Mouse (Mus musculus) R1 (cell line): ENCODE data around the gene Pip5kl1.
A peak's percentile ranks its signal among the peaks of the same experiment; 100 is the strongest.

Experiments
- DNase-seq: peaks from one replicate; pipeline ENCODE4 v3.0.0-alpha.2; 2018; ENCODE audit warnings: low read depth, low spot score

Pip5kl1 gene

DNA sequence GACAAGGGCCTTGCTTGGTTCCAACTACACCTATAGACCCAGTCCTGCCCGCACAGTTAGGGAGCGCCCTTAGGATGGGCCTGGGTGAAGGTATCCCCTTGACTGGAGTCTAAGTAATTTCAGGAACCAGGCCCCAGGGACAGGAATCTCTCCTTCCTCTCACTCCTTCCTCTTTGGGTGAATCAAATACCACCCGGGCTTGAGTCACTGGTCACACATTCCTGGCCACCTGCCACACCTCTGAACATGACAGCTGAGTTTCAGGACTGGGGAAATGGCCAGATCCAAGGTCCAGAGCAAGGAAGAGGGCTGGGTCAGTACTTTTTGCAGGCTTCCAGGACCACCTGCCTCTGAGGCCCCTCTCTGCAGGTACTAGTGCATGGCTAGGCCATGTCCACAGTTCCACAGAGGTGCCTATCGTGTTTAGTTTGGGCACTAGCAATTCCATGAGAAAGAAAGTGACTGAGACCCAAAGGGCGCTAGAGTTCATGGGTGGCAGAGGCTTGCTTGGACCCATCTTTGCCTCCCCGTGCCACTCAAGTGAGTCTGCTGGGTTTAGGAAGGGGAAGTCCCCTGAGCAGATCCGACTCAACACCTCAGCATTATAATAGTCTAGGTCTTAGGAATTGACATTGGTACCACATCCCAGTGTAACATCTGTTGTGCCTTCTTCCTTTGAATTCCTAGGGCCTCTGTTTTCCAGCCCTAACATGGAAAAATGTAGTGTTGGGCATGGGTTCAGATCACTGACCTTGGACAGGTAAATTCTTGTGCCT is 26.4 kb upstream of the Pip5kl1 start:
- no peak for DNase-seq

DNA sequence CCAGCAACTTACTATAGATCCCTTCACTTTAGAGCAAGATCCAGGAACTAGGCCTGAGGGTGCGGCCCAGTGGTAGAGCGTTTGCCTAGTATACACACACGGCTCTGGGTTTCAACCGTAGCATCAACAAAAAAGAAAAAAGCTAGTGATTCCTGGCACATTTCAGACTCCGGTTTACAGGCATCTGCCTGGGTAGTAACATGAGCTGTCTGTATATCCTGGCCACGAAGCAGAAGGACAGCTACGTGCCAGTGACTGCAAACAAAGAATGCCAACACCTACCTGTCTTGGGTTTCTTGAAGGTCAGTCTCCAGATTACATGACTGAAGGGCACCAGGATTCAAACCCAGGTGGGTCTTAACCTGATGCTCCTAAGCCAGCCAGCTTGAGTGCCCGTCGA is 25.4 kb upstream of the Pip5kl1 start:
- DNase-seq: no peak

DNA sequence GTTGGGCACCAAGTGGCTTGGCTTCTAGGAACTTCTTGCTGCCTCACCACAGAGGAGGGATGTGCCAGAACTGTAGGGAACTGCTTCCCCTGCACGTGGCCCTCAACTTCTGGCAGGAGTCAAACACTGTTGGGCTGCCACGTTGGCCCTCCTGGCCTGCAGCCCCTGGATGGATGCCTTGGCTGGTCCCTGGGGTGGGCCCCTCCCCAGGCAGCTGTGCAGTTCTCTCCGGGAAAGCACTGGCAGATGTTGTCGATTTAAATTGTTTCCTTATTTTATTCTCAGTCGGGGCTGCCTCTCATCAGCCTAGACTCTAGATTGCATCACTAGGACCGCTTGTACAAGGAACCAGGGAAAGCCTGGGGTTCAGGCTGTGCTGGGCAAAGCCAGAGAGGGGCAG is 24.8 kb upstream of the Pip5kl1 start:
- DNase-seq: no peak

DNA sequence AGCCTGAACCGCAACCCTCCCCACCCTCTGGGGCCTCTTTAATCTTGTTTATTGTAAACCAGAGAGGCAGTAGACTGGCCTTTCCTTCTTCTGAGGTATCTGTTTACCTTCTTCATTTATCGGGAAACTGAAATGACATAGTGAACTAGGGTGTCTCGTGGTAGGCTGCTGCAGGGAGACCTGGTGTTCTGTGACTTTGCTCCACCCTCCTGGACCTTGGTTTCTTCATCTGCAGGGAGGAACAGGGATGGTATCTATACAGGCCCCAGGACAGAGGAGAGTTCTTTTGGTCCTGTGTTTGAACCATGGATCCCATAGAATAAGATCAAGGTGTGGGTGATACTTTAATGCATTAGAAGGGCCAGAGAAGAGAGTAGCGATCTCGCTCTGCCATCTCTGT is 23.4 kb upstream of the Pip5kl1 start:
- DNase-seq: no peak

DNA sequence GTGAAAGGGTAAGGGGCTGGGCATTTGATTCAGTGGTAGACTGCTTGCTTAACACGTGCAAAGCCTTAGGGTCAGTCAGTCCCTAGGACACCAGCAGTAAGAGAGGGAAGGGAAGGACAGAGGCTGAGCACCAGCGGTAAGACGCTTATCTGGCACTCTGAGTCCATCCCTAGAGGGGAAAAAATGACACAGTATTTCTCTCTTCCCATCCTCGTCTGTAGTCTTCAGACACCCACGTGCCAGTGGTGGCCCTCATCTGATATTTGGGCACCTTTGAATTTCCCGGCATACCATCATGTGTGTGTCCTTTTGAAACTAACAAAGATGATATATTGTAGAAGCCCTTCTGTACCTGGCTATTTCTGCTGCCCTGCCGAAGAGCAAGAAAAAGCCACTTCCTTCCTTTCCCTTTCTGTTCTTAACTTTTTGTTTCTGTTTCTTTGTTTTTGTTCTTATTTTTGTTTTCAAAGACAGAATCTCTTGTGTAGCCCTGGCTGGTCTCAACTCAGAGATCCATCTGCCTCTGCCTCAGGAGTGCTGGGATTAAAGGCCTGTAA is 20.9 kb upstream of the Pip5kl1 start:
- DNase-seq: no peak

DNA sequence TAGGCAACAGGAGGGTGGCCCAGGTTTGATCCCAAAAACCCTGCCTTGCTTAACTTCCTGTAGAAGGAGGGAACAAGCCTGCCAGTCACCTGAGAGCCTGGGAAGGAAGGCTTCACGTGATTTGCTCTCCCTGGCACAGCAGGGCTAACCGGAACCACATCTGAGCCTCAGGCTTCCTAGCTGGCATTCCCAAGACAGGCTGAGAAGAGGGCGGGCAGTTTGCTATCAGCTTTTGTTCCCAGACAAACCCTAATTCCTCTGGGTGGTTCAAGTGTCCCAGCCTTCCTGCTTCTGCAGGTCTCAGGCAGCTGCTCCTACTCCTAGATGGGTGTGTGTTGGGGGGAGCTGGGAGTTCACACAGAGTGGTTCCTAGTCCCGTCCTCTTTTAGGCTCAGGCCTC is 19.1 kb upstream of the Pip5kl1 start:
- peak; percentile 79 for DNase-seq

DNA sequence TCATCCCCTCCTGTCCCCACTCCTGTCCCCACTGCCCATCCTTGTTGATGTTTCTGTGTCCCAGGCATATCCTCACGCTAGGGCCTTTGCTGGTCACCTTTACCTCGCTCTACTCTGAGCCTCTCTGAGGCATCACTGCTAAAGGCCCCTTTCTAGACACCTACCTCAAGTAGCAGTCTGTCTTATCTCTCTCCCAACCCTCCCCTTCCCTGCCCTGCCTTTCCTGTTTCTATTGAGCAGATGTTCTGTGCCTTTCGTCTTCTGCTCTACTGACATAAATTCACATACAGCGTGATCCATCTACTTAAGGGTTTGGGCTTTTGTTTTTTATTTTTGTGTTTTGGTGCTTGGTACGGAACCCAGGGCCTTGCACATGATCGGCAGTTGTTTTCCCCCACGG is 18.6 kb upstream of the Pip5kl1 start:
- no peak for DNase-seq

DNA sequence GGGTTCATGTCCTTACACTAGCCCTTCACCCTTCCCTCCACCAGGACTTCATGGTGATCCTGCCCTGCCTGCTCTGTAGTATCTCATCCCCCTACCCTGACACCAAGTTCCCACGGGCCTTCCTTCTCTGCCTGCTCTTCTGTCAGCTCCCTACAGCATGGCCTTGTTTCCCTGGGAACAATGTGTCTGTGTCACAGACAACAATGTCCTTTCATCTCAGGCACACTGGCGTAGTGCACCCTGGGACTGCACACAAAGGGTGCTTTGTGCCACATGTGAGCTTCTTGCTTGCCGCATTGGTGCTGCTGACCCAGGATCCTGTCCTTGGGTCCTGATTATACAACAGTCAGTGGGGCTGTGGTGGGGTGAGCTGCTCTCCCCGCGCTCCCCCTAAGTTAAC is 15.0 kb upstream of the Pip5kl1 start:
- no peak for DNase-seq

DNA sequence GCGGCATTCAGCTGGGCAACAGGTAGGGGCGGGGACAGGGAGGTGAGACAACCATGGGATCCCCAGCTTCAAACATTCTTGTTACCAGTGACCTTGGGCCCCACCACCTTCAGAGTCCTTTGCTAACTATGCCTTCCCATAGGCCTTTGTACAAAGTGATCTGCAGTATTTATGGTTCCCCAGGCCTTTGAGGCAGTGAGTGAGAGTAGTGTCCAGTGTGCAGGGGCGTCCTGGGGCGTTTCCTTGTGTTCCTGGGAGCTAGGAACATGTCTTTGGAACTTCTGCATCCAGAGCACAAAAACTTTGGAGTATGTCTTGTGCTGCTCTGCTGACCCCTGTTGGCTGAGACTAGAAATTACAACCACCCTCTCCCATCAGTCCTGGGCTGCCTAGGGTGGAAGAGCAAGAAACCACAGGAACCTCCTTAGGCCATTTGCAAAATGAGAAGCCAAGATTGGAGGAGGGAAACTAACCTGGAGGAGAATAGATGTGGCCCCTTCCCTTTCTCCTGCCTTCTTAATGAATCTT is 8.0 kb upstream of the Pip5kl1 start:
- DNase-seq: peak; percentile 83

DNA sequence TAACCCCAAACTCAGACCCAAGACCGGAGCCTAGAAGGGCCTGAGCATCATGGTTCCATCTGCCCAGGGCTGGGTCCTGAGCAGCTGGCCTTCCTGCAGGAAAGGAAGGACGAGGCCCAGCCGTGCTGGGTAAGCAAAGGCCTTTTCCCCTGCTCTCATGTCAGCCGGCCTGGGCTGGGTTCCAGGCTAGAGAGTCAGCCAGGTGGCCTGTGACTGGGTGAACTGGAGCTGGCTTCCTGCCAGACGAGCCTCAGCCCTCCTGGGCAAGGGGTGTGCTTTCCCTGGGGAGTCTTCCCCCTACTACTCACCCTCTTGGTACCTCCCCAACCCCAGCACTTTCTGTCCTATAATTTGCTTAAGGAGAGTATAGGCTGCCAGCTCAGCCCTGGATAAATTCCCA is 6.4 kb upstream of the Pip5kl1 start:
- no peak for DNase-seq

DNA sequence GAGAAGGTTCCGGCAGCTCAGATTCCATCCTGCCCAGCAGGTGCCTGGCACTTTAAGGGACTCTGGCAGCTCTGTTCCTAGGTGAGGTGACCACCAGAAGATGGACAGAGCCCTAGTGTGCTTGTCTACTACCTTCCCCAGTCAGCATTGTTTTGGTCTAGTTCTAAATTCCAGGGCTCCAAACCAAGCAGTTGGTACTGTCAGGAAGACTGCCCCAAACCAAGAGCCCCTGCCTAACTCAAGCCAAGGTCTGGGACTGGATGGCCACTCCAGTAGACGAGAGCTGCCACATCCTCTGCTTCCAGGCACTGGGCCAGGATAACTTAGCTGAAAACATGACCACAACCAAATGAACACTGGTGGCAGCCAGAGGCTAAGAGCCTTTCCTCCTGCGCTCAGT is 5.7 kb upstream of the Pip5kl1 start:
- DNase-seq: no peak

DNA sequence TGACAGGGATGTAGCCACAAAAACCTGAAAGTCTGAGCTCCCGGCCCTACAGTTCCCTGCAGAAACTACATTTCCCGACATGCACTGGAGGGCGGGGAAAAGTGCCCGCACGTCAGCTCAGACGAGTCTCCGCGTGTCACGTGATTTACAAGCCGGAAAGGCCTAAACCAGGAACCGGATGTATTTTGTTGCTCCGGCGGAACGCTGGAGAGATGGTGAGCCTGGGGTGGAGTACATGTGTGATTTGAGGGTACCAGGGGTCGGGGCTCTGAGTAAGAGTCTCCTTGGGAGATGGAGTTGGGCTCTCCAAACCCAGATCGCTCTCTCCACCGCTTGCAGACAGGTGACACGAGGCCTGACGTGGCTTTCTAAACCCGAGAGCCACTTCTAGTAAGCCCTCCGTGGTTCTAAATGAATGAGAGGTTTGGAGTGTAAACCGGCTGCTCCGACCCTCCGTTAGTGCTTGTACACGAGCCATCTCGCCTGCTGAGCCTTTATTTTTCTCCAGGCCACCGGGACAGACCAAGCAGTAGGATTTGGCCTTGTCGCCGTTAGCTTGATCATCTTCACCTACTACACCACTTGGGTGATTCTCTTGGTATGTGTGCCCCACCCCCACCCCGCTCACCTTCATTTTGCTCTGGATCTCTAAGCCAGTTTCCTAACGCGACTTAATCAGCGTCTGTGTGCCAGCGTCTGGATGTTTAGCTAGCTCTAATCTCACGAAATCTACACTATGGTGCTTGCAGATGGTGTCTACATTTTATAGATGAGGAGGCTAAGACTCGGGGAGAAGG is 3.7 kb upstream of the Pip5kl1 start, which contains the start of gene Dpm2:
TSS of gene Dpm2 (plus strand) at position 161 of the 797 bp plus-strand sequence.
- DNase-seq: peak; percentile 97

DNA sequence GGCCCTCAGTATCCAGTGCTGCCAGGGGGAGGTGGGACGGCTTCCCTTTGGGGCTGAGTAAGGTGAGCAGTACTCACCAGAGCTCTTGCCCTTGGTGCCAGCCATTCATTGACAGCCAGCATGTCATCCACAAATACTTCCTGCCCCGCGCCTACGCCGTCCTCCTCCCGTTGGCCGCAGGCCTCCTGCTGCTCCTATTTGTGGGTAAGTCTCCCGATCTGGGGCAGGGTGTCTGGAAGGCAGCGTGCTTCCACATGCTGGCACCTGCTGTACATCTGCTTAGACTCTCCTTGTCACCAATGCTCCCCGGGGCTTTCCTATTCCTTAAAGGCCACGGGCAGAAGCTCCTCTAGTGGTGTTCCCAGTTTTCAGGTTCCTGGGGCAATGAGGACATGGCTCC is 2.4 kb upstream of the Pip5kl1 start:
- no peak for DNase-seq

DNA sequence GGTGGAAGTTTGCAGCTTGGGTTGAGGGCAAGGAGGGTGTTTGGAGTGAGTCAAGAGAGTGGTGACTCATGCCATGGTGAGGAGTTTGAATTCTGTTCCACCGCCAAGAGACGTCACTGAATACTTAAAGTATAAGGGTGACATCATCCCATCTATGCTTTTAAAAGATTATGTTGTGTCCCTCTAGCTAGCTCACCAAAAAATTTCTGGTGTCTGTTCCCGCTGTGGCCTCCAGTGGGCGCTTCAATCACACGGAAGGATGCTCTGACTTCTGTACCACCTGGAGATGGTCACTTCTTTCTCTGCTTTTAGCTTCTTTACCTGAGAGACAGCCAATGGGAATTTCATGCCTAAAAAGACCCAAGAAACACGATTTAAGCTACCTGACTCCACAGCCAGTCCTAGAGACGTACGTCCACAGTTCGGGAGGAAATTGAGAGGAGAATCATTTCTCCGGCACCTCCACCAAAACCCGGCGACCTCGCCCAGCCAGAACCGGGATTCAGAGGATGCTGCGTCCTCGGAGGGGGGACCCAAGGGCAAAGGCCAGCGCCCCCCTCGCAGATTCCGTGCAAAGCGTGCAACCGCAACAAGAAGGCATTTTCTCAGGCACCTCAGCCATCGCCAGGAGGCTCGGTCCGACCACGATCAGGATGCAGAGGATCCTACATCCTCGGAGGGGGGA is 446 bp downstream of the Pip5kl1 start:
- peak; percentile 81 for DNase-seq

DNA sequence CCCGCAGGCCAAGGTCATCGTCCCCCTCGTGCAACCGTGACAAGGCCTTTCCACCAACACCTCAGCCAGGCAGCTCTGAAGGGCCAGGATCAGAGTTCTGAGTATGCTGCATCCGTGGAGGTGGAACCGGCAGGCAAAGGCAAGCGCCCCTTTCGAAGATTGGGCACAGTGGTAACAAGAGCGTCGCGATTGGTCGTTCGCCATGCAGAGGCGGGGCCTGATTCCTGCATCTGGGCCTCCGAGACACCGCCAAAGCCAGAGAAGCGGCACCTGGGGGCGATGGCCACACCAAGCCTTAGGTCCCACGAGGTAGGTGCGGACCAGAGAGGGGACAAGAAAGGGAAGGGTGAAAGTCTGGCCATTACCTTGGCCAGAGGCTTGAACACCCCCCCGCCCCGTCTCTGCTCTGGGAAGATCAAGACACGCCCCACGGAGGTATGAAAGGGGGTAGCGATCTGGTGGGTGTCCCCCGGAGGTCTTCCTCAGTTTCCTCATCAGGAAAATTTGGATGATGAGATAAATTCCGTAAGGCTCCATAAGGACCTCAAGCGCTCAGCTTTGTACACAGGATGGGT is 1.1 kb downstream of the Pip5kl1 start, which contains the start of gene 9430097D07Rik:
TSS of gene 9430097D07Rik (minus strand) at position 99 of the 575 bp plus-strand sequence.
- peak; percentile 88 for DNase-seq

DNA sequence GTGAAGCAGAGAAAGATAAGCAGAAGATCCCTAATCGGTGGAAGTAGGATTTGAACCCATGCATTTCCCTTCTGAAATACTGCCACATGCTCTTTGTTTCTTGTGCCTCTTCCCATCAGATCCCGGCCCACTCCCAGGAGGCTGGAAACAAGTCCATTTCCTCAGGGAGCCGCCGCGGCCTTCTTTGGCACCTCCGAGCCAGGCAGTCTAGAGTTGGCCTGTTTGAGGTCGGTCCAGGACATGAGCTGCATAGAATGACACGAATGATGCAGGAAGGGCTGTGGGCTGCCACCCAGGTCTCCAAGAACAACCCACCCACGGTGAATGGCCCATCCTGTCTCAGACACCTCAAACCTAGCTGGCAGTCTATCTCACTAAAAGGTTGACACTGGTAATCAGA is 1.9 kb downstream of the Pip5kl1 start:
- no peak for DNase-seq

DNA sequence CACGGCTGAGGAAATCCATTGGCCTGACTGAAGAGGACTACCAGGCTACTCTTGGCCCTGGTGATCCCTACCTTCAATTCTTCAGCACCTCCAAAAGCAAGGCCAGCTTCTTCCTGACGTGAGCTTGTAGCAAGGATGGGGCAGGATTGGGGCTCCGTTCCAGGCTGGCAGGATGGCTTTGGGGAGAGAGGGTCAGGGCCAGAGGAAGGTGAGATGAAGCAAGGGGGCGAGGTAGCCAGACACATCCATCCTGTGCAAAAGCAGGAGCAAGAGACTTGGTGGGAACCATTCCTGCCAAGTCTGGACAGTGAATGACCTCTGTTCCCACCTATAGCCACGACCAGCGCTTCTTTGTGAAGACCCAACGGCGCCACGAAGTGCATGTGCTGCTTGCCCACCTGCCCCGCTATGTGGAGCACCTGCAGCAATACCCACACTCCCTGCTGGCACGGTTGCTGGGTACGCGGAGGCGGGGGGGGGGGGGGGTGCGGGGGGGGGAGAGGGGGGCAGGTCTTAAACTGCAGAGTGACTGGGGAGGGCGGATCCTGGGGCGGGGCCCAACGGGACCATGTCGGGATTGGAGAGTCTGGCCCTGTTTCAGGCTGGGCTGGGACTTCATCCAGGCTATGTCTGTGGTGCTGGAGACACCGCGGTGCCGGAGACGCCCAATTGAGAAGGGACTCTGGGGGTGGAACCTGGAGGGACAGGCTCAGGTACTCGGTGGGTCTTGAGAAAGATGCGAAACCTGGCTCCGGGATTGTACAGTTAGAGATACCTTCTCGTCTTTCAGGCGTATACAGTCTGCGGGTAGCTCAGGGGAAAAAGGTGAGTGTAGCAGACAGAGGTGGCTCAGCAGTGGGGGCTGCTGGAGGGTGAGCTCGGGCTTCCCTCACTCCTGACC is 3.8 kb downstream of the Pip5kl1 start:
- DNase-seq: no peak

DNA sequence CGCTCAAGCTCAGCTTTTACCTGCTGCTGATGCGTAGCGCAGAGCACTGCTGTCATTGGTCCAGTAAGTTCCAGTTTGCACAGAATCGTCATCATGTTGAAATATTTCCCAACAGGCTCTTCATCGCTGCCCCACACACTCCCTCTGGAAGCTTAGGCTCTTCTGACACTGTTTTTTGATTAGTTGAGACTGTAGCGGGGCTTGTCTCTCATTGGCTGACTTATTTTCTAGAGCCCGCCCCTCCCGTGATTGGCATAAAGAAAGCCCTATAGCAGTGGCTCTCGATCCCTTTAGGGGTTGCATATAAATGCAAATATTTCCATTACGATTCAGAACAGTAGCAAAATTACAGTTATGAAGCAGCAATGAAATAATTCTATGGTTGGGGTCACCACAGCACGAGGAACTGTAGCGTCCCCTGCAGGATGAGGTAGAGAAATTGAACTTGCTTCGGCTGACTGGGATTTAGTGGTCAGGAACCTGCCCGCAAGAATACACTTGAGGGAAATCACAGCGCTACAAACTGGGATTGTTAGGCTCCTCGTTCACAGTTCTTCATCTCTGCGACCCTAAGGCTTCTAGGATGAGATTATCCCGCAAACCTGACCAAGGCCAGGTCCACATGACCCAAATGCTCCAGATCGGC is 7.0 kb downstream of the Pip5kl1 start:
- peak; percentile 89 for DNase-seq

DNA sequence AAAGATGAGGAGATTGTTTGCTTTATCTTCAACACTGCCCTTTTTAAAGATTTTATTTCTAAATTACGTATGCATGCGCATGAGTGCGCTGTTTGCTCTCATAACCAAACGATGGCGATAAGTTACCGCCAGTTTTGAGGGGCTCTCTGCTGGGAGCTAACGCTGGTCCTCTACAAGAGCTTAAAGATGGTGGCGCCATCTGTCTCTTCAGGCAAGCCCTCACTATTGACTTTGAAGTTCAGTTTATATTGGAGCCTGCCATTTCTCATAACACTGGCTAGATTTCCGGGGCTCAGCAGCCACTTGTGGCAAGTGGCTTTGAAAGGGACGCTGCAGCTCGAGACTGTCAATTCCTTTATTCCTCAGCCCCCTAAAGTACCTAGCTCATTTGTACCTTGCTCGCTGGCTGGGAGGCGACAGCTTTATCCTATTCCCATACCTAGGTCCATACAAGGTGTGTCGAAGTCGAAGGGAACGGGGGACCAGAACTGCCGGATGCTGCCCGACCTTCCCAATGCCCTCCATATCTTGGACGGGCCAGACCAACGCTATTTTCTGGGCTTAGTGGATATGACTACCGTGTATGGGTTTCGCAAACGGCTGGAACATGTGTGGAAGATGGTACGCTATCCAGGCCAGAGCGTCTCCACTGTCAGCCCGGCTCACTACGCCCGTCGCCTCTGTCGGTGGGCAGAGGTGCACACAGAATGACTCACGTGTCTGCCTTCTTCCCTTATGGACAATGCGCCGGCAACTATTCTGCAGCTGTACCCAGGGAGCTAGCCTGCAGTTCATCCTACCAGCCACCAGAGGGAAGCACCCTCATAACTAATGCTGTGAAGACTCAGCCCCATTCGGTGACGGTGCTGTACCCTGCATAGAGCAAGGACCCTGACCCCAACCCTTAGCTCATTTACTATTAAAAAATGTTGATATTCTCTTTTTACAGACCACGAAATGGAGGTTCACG is 8.5 kb downstream of the Pip5kl1 start:
- DNase-seq: peak; percentile 92
